Mouse (Mus musculus) monocyte, adult 5-6 weeks (primary cell): ENCODE data around the gene Ano10. TPM values are rescaled to one million over a fixed set of nuclear protein-coding genes. Genes with fewer than 3 reads are reported as not detected.

Source experiments
- ATAC-seq: fragments of 153-309, 156-312 bp; replicated peaks from 2 replicates; pipeline ENCODE4 v1.8.0; 2017; ENCODE audit warnings: mild to moderate bottlenecking; ENCODE audit not compliant: low TSS enrichment, insufficient number of reproducible peaks, severe bottlenecking, poor library complexity, low FRiP score
- total RNA-seq: library from RNA; stranded (forward); fragments of 200-1000, 200-491, 200-594 nt; gene quantifications from 3 replicates; pipeline ENCODE4 v1.2.3, GENCODE M21; 2017

Gene Ano10
- total RNA-seq, 1 experiment from 2014 or later: 11.1 TPM

- no peak for ATAC-seq
These were observed 1.9 kb upstream of the Ano10 start for GRCm38 (mm10) chr9:122296169-122296568.

- 0 out of 2 replicates have a peak, but pooled peaks have one; percentile 10 for ATAC-seq
These were observed 1.2 kb upstream of the Ano10 start for GRCm38 (mm10) chr9:122295396-122295795.

- peak; percentile 44 for ATAC-seq
These were observed 370 bp downstream of the Ano10 start for GRCm38 (mm10) chr9:122293865-122294241.

- ATAC-seq: no peak
These were observed 4.0 kb downstream of the Ano10 start for GRCm38 (mm10) chr9:122290192-122290591.

- ATAC-seq: no peak
These were observed 5.8 kb downstream of the Ano10 start for GRCm38 (mm10) chr9:122288416-122288815.

GRCm38 (mm10) chr9:122287526-122287925 lies 6.7 kb downstream of the Ano10 start:
- ATAC-seq: no peak

GRCm38 (mm10) chr9:122285833-122286310 lies 8.4 kb downstream of the Ano10 start:
- no peak for ATAC-seq

GRCm38 (mm10) chr9:122285146-122285832 lies 8.9 kb downstream of the Ano10 start:
- no peak for ATAC-seq

GRCm38 (mm10) chr9:122284696-122285095 lies 9.5 kb downstream of the Ano10 start:
- no peak for ATAC-seq

- no peak for ATAC-seq
These were observed 13.2 kb downstream of the Ano10 start for GRCm38 (mm10) chr9:122281004-122281403.

- no peak for ATAC-seq
These were observed 17.6 kb downstream of the Ano10 start for GRCm38 (mm10) chr9:122276665-122277064.

- no peak for ATAC-seq
These were observed 18.1 kb downstream of the Ano10 start for GRCm38 (mm10) chr9:122276134-122276533.

GRCm38 (mm10) chr9:122274346-122274745 lies 19.9 kb downstream of the Ano10 start:
- ATAC-seq: no peak

GRCm38 (mm10) chr9:122273879-122274278 lies 20.3 kb downstream of the Ano10 start:
- ATAC-seq: no peak

GRCm38 (mm10) chr9:122271866-122272265 lies 22.4 kb downstream of the Ano10 start:
- no peak for ATAC-seq

GRCm38 (mm10) chr9:122271318-122271717 lies 22.9 kb downstream of the Ano10 start:
- no peak for ATAC-seq

- no peak for ATAC-seq
These were observed 23.3 kb downstream of the Ano10 start for GRCm38 (mm10) chr9:122270913-122271312.

GRCm38 (mm10) chr9:122269256-122270041 lies 24.8 kb downstream of the Ano10 start:
- no peak for ATAC-seq

- ATAC-seq: no peak
These were observed 28.6 kb downstream of the Ano10 start for GRCm38 (mm10) chr9:122265526-122266210.
